In genomic region chr7:100952686-100953085, GRCm38 (mm10) we compare ENCODE assay signal across 15 mouse cellular contexts. TPM values are rescaled to one million over a fixed set of nuclear protein-coding genes. Genes with fewer than 3 reads are reported as not detected.
A peak's percentile ranks its signal among the peaks of the same experiment; 100 is the strongest.
DNase-seq lines count a peak whose midpoint lies in the region; ATAC-seq and TF ChIP-seq lines count a peak whose summit lies in the region.
"Had no signal": no experiment of that assay in that cellular context is flagged by ENCODE, and none has a peak within 500 bp of the region (broad histone marks: within the 10 kb centered on the region; RNA-seq: fewer than 3 reads in every experiment).

No protein-coding gene starts in this region.

- WGBS in heart, embryonic 13.5 days = 46% methylated on average over 7 of the region's 7 CpGs
- WGBS in limb, embryonic 10.5 days = 84% methylated on average over 7 of the region's 7 CpGs

- no peak for TF ChIP-seq CTCF in bone marrow macrophage, adult 2 months (IDR thresholded peaks at IDR 0.05; ENCODE audit: low read depth, low read length)

- no peak for ATAC-seq in heart, embryonic 13.5 days (ENCODE audit: extremely low read depth, insufficient number of reproducible peaks, low FRiP score, low TSS enrichment)
- no peak for ATAC-seq in granulocyte monocyte progenitor cell, adult 5-6 weeks (replicated peaks; ENCODE audit: poor library complexity, severe bottlenecking)
- ATAC-seq: forebrain, postnatal 0 days had no signal

- peaks cover 53% of the 10 kb centered on the region for H3K4me1 ChIP-seq in heart, embryonic 13.5 days
- H3K4me1 ChIP-seq in bone marrow macrophage, adult 2 months (ENCODE audit: control insufficient read depth, insufficient read depth, low read length) = peaks cover 60% of the 10 kb centered on the region
- H3K4me1 ChIP-seq in limb, embryonic 10.5 days = peaks cover 16% of the 10 kb centered on the region

- H3K9ac ChIP-seq in heart, embryonic 13.5 days = 0 out of 2 replicates have a peak overlapping the region, but pooled peaks have one; percentile 33
- H3K9ac ChIP-seq: embryonic facial prominence, embryonic 13.5 days; forebrain, postnatal 0 days; lung, embryonic 15.5 days had no signal

- no peaks in the 10 kb centered on the region for H3K9me3 ChIP-seq in heart, embryonic 13.5 days
- no peaks in the 10 kb centered on the region for H3K9me3 ChIP-seq in limb, embryonic 10.5 days (replicated peaks)
- H3K9me3 ChIP-seq: embryonic facial prominence, embryonic 13.5 days; lung, embryonic 15.5 days had no signal

- no peak overlapping the region for H3K4me2 ChIP-seq in heart, embryonic 13.5 days
- H3K4me2 ChIP-seq: embryonic facial prominence, embryonic 13.5 days; lung, embryonic 15.5 days; midbrain, embryonic 11.5 days had no signal

- intact Hi-C loops in heart, postnatal 25 days (cut with DNase I) = no loop called here

- DNase-seq in heart, postnatal 25 days (ENCODE audit: low spot score) = no peak
- peak; percentile 18 for DNase-seq in brain, adult 2 months (ENCODE audit: low read depth, low spot score)
- no peak for DNase-seq in limb, embryonic 10.5 days (ENCODE audit: low spot score)
- DNase-seq in thymus, postnatal 4 days = no peak
- DNase-seq: adrenal gland, adult 2 months; cerebellum, postnatal 10 days; forebrain, postnatal 0 days; retina, postnatal 1 day; thymus, postnatal 36 days had no signal

- TF ChIP-seq POLR2A in bone marrow macrophage, adult 2 months (IDR thresholded peaks at IDR 0.05; ENCODE audit: borderline replicate concordance, low read depth, low read length) = no peak

- H3K27me3 ChIP-seq in heart, embryonic 13.5 days (replicated peaks) = peaks cover 16% of the 10 kb centered on the region
- no peaks in the 10 kb centered on the region for H3K27me3 ChIP-seq in limb, embryonic 10.5 days (ENCODE audit: low read depth, poor library complexity, severe bottlenecking)
- H3K27me3 ChIP-seq: embryonic facial prominence, embryonic 13.5 days; lung, embryonic 15.5 days had no signal

- H3K36me3 ChIP-seq in heart, embryonic 13.5 days = no peaks in the 10 kb centered on the region
- no peaks in the 10 kb centered on the region for H3K36me3 ChIP-seq in limb, embryonic 10.5 days
- H3K36me3 ChIP-seq: embryonic facial prominence, embryonic 13.5 days; lung, embryonic 15.5 days had no signal

- peak overlapping the region; percentile 58 for H3K27ac ChIP-seq in heart, embryonic 13.5 days (replicated peaks)
- peak overlapping the region; percentile 97 for H3K27ac ChIP-seq in bone marrow macrophage, adult 2 months (ENCODE audit: insufficient read depth, low read depth, low read length)
- 0 out of 2 replicates have a peak overlapping the region, but pooled peaks have one; percentile 3 for H3K27ac ChIP-seq in limb, embryonic 10.5 days
- H3K27ac ChIP-seq: embryonic facial prominence, embryonic 13.5 days had no signal

- no peak overlapping the region for H3K4me3 ChIP-seq in heart, embryonic 13.5 days
- peak overlapping the region; percentile 2; the same call in 1 of the 2 replicates for H3K4me3 ChIP-seq in bone marrow macrophage, adult 2 months (ENCODE audit: insufficient read depth, low read length)
- no peak overlapping the region for H3K4me3 ChIP-seq in limb, embryonic 10.5 days
- H3K4me3 ChIP-seq: embryonic facial prominence, embryonic 13.5 days; lung, embryonic 15.5 days had no signal

RNA-seq across cellular contexts. Expression of gene Arhgef17, which starts 20.8 kb away (rescaled TPM):
- polyA plus RNA-seq in heart, embryonic 13.5 days (2015; fragmentation: Nextera tagmentation; extraction: Ambion mirVana) = 5.2 and 5.7 TPM in 2 replicates
- total RNA-seq in heart, postnatal 25 days (2021) = 10 to 100 TPM; 24.0 to 28.8 TPM
- polyA plus RNA-seq in bone marrow macrophage, adult 2 months (2012; ENCODE audit: insufficient read depth, insufficient read length, missing spikeins) = 0.36 and 0.52 TPM in 2 replicates
- polyA plus RNA-seq in limb, embryonic 10.5 days (2016; fragmentation: Nextera tagmentation; extraction: Ambion mirVana) = 9.6 and 11.0 TPM in 2 replicates
- total RNA-seq in granulocyte monocyte progenitor cell, adult 5-6 weeks (2014; fragmentation: Nextera tagmentation) = 0.30 TPM in 1 of 2 replicates, not detected in the other
- total RNA-seq in granulocyte monocyte progenitor cell, adult 5-6 weeks (2017) = not detected in 2 replicates

RNA-seq across cellular contexts. Expression of gene P2ry6, which starts 21.8 kb away (rescaled TPM):
- 4.3 and 4.6 TPM in 2 replicates for polyA plus RNA-seq in heart, embryonic 13.5 days (2015; fragmentation: Nextera tagmentation; extraction: Ambion mirVana)
- 1 to 10 TPM; 4.4 TPM for total RNA-seq in heart, postnatal 25 days (2021)
- 387 and 402 TPM in 2 replicates for polyA plus RNA-seq in bone marrow macrophage, adult 2 months (2012; ENCODE audit: insufficient read depth, insufficient read length, missing spikeins)
- 1.1 and 1.6 TPM in 2 replicates for polyA plus RNA-seq in limb, embryonic 10.5 days (2016; fragmentation: Nextera tagmentation; extraction: Ambion mirVana)
- total RNA-seq in granulocyte monocyte progenitor cell, adult 5-6 weeks (2014; fragmentation: Nextera tagmentation) = not detected in 2 replicates
- 0.17 TPM in 1 of 2 replicates, not detected in the other for total RNA-seq in granulocyte monocyte progenitor cell, adult 5-6 weeks (2017)

RNA-seq across cellular contexts. Expression of gene P2ry2, which starts 60.0 kb away (rescaled TPM):
- 1.1 and 1.5 TPM in 2 replicates for polyA plus RNA-seq in heart, embryonic 13.5 days (2015; fragmentation: Nextera tagmentation; extraction: Ambion mirVana)
- total RNA-seq in heart, postnatal 25 days (2021) = 10 to 100 TPM; 17.3 to 26.1 TPM
- polyA plus RNA-seq in bone marrow macrophage, adult 2 months (2012; ENCODE audit: insufficient read depth, insufficient read length, missing spikeins) = 4.8 and 5.2 TPM in 2 replicates
- polyA plus RNA-seq in limb, embryonic 10.5 days (2016; fragmentation: Nextera tagmentation; extraction: Ambion mirVana) = 0.49 and 0.51 TPM in 2 replicates
- 8.7 and 15.1 TPM in 2 replicates for total RNA-seq in granulocyte monocyte progenitor cell, adult 5-6 weeks (2014; fragmentation: Nextera tagmentation)
- 6.2 and 7.8 TPM in 2 replicates for total RNA-seq in granulocyte monocyte progenitor cell, adult 5-6 weeks (2017)
- polyA plus RNA-seq: midbrain, embryonic 11.5 days had no signal

Comparison
In these comparisons a context has a peak if more than half of its experiments do, and no peak if none do; other contexts are left out.
1. H3K27ac ChIP-seq: peak in every context shown above with its lines; median percentile 97 in bone marrow macrophage, adult 2 months; 58 in heart, embryonic 13.5 days; 3 in limb, embryonic 10.5 days.
2. RNA of gene P2ry6, which starts 21.8 kb away (polyA plus RNA-seq): 387 to 402 TPM in bone marrow macrophage, adult 2 months; 4.3 to 4.6 TPM in heart, embryonic 13.5 days and 1.1 to 1.6 TPM in limb, embryonic 10.5 days; every median in the first group is over 10 times any median in the second.